Mouse (Mus musculus) right cerebral cortex, postnatal 10 days (tissue): ENCODE data around the gene Tpcn2.

Experiments used
- DNase-seq, 2 experiments: peaks; one replicate each; pipeline ENCODE4 v3.0.0; 2021; ENCODE audit warnings: low spot score in 2 of 2

Tpcn2 gene

DNA sequence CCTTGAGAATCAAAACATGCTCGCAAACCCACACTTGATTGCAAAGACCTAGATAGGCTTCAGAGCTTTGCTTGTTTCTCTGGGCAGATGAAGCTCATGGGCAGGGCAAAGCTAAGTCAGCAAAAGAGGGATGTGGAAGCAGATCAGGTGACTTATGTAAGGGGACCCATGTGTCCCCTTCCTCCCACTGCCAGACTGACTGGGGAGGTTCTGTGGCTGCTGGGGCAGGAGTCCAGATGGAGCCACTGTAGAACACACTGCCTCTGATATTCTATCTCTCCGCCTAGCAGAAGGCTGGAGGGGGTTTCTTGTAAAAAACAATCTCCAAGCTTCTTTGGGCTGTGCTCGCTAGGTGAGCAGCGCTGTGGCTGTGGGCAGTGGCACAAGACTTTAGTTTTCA lies 128.1 kb downstream of the Tpcn2 start:
- no peak for DNase-seq

DNA sequence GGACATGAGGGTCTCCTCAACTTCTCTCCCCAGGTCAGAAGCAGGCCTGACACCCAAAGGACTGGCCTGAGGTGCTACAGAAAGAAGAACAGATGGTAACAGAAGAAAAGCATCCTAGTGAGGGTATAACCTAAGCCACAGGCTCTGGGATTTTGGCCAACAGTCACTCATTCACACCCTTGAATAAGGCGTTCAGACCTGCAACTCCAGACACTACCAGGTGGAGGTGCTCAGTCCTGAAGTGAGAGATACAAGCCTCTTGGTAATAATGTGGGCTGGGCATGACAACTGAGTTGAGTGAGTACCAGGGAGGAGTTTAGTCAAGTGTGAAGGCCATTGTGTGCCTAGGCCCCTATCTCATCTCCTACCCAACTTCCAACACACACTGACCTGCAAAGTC lies 129.7 kb downstream of the Tpcn2 start:
- DNase-seq: no peak

DNA sequence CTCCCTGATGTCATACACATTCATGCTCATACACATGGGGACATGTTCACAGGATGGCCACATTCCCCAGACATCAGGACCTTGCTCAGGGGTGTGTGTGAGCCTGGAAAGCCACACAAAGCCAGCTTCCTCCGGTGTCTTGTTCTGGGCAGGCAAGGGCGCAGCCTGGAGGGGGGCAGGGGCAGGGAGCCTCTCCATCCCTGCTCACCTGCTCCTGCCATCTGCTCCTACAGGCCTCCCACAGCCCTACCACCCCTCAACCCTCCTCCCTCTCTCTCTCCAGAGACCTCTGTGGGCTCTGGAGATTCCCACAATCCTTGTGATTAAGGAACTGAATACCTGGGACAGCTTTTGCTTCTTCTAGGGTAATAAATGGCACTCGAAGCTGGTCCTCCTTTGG lies 132.0 kb downstream of the Tpcn2 start:
- no peak for DNase-seq

DNA sequence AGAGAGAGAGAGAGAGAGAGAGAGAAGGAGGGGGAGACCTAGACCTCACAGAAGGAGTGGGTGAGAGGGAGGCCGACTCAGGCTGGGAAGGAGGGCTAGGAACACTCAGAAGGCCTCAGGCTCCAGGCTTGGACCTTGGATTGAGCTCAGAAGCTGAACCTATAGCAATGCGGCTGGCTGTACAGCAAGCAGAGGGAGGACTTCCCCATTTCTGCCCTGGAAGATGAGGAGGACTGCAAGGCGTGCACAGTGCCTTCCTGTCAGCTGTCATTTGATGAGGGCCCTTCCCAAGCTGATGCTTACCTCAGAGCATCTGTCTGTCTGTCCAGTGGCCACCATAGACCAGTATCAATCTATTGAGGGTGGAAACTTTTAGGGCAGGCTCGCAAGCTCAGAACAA lies 134.9 kb downstream of the Tpcn2 start:
- DNase-seq: no peak

DNA sequence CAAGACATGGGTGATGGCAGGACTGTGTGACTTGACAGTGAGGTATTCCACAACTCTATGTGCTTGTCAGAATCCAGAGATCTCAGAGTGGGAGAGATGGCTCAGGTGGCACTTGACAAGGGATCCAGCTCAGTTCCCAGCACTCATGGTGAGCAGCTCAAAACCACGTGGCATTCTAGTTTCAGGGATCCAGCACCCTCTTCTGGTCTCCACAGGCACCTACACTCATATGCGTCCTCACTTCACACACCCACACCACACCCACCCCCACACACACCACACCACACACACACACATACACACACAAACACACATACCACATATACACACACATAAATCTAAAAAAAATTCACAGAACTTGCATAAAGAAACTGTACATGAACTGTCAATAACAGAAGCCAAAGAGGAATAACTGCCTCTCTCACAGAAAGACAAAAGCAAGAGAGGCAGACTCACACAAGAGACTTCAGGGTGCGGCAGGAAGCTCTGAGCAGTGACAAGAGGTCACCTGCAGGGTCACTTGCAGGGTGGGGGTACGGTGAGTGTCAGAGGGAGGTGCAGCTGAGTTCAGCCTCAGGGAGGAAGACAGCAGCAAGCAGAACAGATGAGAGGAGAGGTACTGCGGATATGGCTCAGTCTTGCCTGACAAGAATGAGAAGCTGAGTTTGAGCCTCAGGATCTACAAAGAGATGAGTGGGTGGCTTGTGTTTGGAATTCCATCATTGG lies 135.7 kb downstream of the Tpcn2 start:
- DNase-seq: no peak

DNA sequence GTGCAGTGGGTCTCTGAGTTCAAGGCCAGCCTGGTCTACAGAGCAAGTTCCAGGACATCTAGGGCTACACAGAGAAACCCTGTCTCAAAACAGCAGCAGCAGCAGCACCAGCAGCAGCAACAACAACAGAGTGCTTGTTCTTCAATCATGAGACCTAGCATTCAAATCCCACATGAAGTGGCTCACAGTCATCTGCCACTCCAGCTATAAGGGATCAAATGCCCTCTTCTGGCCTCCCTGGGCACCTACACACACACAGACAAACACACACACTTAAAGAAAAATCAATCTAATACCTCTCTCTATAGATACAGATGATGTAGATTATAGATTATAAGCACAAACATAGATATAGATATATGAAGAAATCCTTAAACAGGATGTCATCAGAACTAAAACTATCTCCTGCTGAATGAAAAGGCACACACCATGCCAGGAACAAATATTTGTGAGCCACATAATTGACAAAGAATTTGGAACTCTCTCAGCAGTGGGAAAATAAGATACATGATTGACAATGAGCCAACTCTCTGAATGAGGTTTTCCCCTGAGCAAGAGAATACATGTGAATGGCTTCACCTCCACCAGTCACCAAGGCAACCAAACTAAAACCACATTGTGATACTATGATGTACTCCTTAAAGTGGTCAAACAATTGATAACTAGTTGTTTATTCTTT lies 137.4 kb downstream of the Tpcn2 start:
- no peak for DNase-seq

DNA sequence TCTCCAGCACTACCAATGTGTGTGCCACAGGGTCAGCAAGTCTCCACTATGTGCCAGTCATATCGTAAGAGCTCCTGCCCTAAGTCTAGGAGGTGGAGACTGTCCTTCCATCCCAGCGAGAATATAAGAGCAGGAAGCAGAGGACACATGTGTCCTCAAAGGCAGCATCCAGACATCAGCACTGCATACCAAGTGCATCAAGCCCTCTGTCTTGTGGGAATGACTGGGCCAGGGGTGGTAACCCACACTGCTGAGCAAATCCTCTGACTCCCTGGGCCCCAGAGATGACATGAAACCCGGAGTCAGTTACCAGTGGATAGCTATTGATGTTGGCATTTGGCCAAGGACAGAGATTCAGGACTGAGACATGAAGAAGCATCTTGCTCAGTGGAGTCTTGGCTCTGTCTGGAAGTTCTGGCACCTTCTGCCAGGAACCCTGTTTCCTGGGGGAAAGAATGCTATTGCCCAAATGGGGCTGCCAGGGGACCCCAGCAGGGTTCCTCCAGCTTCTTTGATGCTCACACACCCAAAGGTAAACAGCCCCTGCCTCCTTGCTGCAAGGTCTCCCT lies 140.2 kb downstream of the Tpcn2 start:
- DNase-seq: peak in 1 of 2 experiments; percentile 23

GRCm38 (mm10) chr7:145140656-145141055 lies 143.2 kb downstream of the Tpcn2 start:
- DNase-seq: no peak

GRCm38 (mm10) chr7:145139576-145139975 lies 144.2 kb downstream of the Tpcn2 start:
- DNase-seq: no peak

DNA sequence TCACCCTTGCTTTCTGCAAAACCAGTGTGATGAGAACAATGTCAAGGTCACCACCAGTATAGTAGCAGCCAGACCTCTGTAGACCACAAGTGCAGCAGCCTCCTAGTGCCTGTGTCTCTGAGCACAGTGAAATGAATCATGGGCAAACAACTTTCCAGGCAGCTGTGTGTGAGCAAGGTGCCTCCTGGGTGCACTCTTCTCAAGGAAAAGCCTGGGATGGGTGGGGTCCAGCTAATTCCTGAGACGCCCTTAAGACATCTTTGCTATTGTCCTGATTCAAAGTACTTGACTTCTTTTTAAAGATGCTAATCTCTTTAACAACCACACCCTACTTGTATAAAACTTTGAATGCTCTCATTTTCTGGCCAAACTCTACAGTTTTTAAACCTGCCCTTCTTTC lies 144.7 kb downstream of the Tpcn2 start:
- no peak for DNase-seq

DNA sequence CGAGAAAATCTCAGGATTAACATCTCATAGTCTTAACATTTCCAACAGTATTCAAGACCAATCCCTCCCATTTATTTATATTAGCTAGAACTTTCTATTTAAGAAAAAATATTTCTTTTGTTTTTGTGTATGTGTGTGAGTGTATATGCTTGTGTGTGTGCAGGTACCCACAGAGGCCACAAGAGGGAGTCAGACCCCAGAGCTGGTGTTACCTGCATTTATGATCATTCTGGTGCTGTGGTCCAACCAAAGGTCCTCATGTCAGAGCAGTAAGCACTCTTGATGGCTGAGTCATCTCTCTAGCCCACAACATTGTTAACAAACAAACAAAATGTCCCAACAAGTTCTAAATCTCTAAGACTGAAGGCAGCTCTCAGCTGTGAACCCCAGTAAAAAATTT lies 145.9 kb downstream of the Tpcn2 start:
- no peak for DNase-seq

- no peak for DNase-seq
These were observed 147.0 kb downstream of the Tpcn2 start for GRCm38 (mm10) chr7:145136831-145137230.
